Mouse (Mus musculus): ENCODE data around the gene Zbtb4.

DNA sequence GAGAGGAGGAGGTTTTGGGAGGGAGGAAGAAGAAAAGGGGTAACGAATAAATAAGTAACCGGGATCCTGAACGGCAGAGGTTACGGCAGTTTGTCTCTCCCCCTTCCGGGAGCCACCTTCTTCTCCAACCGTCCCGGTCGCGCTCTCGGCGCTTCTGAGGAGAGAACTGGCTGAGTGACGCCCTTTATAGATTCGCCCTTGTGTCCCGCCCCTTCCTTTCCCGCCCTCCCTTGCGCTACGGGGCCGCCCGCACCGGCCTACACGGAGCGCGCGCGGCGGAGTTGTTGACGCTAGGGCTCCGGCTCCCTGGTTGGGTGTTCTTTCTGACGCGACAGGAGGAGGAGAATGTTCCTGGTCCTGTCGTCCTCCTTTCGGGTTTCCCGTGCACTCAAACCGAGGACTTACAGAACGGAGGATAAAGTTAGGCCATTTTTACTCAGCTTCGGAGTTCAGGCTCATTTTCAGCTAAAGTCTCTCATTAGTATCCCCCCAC lies 7.2 kb upstream of the Zbtb4 start, which contains the start of gene Polr2a:
- TF ChIP-seq CTCF (IDR thresholded peaks at IDR 0.05; ENCODE audit: low read depth, low read length) (no peak), GATA1 (IDR thresholded peaks at IDR 0.05; ENCODE audit: borderline replicate concordance, low read length) (no peak), POLR2AphosphoS5 (IDR thresholded peaks at IDR 0.05; ENCODE audit: insufficient replicate concordance, low read depth, low read length) (peak; percentile 100), TAL1 (conservative IDR thresholded peaks at IDR 0.05; ENCODE audit: low read depth, low read length) (no peak), GATA2 (IDR thresholded peaks at IDR 0.05; ENCODE audit: borderline replicate concordance, low read depth, low read length) (no peak)
